Mouse (Mus musculus) cortical plate, adult 2 months (tissue): ENCODE measurements around the gene Gpr161.

Source experiments
- CTCF ChIP-seq: fragments of 200-500 bp; IDR thresholded peaks from 2 replicates; pipeline ENCODE4 v1.5.1; 2011; ENCODE audit warnings: mild to moderate bottlenecking, control low read depth, low read length; ENCODE audit not compliant: insufficient read depth; ENCODE audit errors: extremely low read depth
- POLR2A ChIP-seq: fragments of 200-500 bp; IDR thresholded peaks from 2 replicates; pipeline ENCODE4 v1.6.1; 2011; ENCODE audit warnings: mild to moderate bottlenecking, low read length, control low read depth; ENCODE audit not compliant: insufficient read depth; ENCODE audit errors: extremely low read depth

DNA sequence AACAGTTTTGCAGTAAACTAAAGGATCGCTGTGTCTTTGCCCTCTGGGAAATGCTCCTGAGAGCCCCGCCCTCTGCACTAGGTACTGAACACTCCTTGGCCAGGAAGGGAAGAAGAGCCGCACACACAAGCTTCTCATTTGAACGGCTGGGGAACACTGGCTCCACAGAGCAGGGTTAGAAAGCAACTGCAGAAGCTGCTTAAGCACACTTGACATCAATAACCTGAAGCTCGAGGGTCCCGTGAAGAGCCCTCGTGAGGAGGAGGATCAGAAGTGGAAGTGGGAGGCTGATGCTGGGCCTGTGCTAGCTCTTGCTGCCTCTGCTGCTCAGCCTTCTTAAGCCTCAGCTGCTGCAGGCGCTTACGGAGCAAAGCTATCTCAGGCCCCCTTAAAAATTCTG lies 78.2 kb downstream of the Gpr161 start:
- TF ChIP-seq POLR2A (no peak), CTCF (no peak)
